Mouse (Mus musculus): ENCODE measurements around the gene Eif2ak3. TPM values are rescaled to one million over a fixed set of nuclear protein-coding genes. Genes with fewer than 3 reads are reported as not detected.
A peak's percentile ranks its signal among the peaks of the same experiment; 100 is the strongest.

The Eif2ak3 gene
- total RNA-seq, 4 experiments from 2014 or later = 20.5 to 24.2 (median 23.1) TPM

GRCm38 (mm10) chr6:70898166-70898565 lies 53.9 kb downstream of the Eif2ak3 start:
- no peak for DNase-seq (ENCODE audit: low spot score in 2 of 2)

GRCm38 (mm10) chr6:70899594-70900003 lies 55.3 kb downstream of the Eif2ak3 start:
- no peak for DNase-seq (ENCODE audit: low spot score in 2 of 2)

GRCm38 (mm10) chr6:70903689-70904088 lies 59.4 kb downstream of the Eif2ak3 start:
- DNase-seq (ENCODE audit: low spot score in 2 of 2) = no peak

GRCm38 (mm10) chr6:70909572-70909971 lies 65.3 kb downstream of the Eif2ak3 start:
- no peak for DNase-seq (ENCODE audit: low spot score in 2 of 2)

- DNase-seq (ENCODE audit: low spot score in 2 of 2) = no peak
These were observed 66.0 kb downstream of the Eif2ak3 start for GRCm38 (mm10) chr6:70910285-70910684.

- peak; percentile 51 to 61 for DNase-seq (ENCODE audit: low spot score in 2 of 2)
These were observed 67.5 kb downstream of the Eif2ak3 start for GRCm38 (mm10) chr6:70911668-70912395.

- DNase-seq (ENCODE audit: low spot score in 2 of 2) = no peak
These were observed 68.1 kb downstream of the Eif2ak3 start for GRCm38 (mm10) chr6:70912396-70912765.

GRCm38 (mm10) chr6:70918827-70919226 lies 74.5 kb downstream of the Eif2ak3 start, which contains the start of gene Tex37:
Gene Tex37 (minus strand): TSS chr6:70918927.
- DNase-seq (ENCODE audit: low spot score in 2 of 2) = no peak

- peak in 1 of 2 experiments; percentile 37 for DNase-seq (ENCODE audit: low spot score in 2 of 2)
These were observed 77.2 kb downstream of the Eif2ak3 start for GRCm38 (mm10) chr6:70921274-70922074.

GRCm38 (mm10) chr6:70931801-70932200 lies 87.5 kb downstream of the Eif2ak3 start:
- DNase-seq (ENCODE audit: low spot score in 2 of 2) = no peak

GRCm38 (mm10) chr6:70953274-70953673 lies 109.0 kb downstream of the Eif2ak3 start:
- DNase-seq (ENCODE audit: low spot score in 2 of 2) = no peak

GRCm38 (mm10) chr6:70954040-70954439 lies 109.7 kb downstream of the Eif2ak3 start:
- no peak for DNase-seq (ENCODE audit: low spot score in 2 of 2)

Other genes starting within 250 kb of the Eif2ak3 start
- 10 to 100 TPM; 12.9 to 17.6 (median 14.5) TPM for gene Rpia, start 52.3 kb upstream of the Eif2ak3 start, total RNA-seq (2022)
- gene Tex37, start 74.4 kb downstream of the Eif2ak3 start, total RNA-seq (2022) = not detected
- not detected for gene Foxi3, start 112.0 kb downstream of the Eif2ak3 start, total RNA-seq (2022)

All from layer of hippocampus, adult 8-10 months (tissue).